Mouse (Mus musculus) retina, postnatal 1 day (tissue): ENCODE measurements around the gene Vac14.
"Not testable (repeated sequence)": the region's sequence is repeated elsewhere in the genome, so short reads cannot be mapped to it uniquely, and the experiment has no call there.

Experiments
- DNase-seq: peaks from one replicate; pipeline ENCODE4 v3.0.0-alpha.2; 2012

Gene Vac14

GRCm38 (mm10) chr8:110649286-110649685, 30.9 kb downstream of the Vac14 start:
- DNase-seq: no peak

GRCm38 (mm10) chr8:110650838-110651237, 32.5 kb downstream of the Vac14 start:
- no peak for DNase-seq

GRCm38 (mm10) chr8:110651847-110652246, 33.5 kb downstream of the Vac14 start:
- DNase-seq: no peak

- no peak for DNase-seq
These were observed 36.0 kb downstream of the Vac14 start for GRCm38 (mm10) chr8:110654075-110655060.

GRCm38 (mm10) chr8:110655827-110656226, 37.4 kb downstream of the Vac14 start:
- no peak for DNase-seq

GRCm38 (mm10) chr8:110657661-110658060, 39.3 kb downstream of the Vac14 start:
- no peak for DNase-seq

GRCm38 (mm10) chr8:110660121-110660520, 41.7 kb downstream of the Vac14 start:
- no peak for DNase-seq

- peak; percentile 33 for DNase-seq
These were observed 44.2 kb downstream of the Vac14 start for GRCm38 (mm10) chr8:110662545-110662944.

- DNase-seq: no peak
These were observed 44.8 kb downstream of the Vac14 start for GRCm38 (mm10) chr8:110663015-110663742.

- DNase-seq: no peak
These were observed 46.0 kb downstream of the Vac14 start for GRCm38 (mm10) chr8:110664202-110664896.

GRCm38 (mm10) chr8:110665000-110665399, 46.6 kb downstream of the Vac14 start:
- no peak for DNase-seq

- not testable (repeated sequence) for DNase-seq
These were observed 49.3 kb downstream of the Vac14 start for GRCm38 (mm10) chr8:110667590-110668177.

GRCm38 (mm10) chr8:110669932-110670628, 51.7 kb downstream of the Vac14 start:
- DNase-seq: no peak

GRCm38 (mm10) chr8:110671309-110671708, 52.9 kb downstream of the Vac14 start:
- no peak for DNase-seq

GRCm38 (mm10) chr8:110672133-110672532, 53.7 kb downstream of the Vac14 start:
- DNase-seq: no peak

GRCm38 (mm10) chr8:110673168-110673567, 54.8 kb downstream of the Vac14 start:
- no peak for DNase-seq

GRCm38 (mm10) chr8:110674589-110674988, 56.2 kb downstream of the Vac14 start:
- DNase-seq: no peak

- DNase-seq: no peak
These were observed 58.3 kb downstream of the Vac14 start for GRCm38 (mm10) chr8:110676702-110677101.

GRCm38 (mm10) chr8:110677174-110677660, 58.8 kb downstream of the Vac14 start:
- no peak for DNase-seq

- DNase-seq: no peak
These were observed 60.6 kb downstream of the Vac14 start for GRCm38 (mm10) chr8:110678989-110679388.

- DNase-seq: no peak
These were observed 69.3 kb downstream of the Vac14 start for GRCm38 (mm10) chr8:110687726-110688125.

GRCm38 (mm10) chr8:110689961-110690360, 71.6 kb downstream of the Vac14 start:
- no peak for DNase-seq
